Mouse (Mus musculus) thymus, adult 2 months (tissue): ENCODE measurements around the gene Ldlrad3.

Source experiments
- CTCF ChIP-seq: fragments of 200-500 bp; IDR thresholded peaks from 2 replicates; pipeline ENCODE4 v1.5.1; 2012; ENCODE audit warnings: mild to moderate bottlenecking, control low read depth, low read length, moderate library complexity, borderline replicate concordance; ENCODE audit not compliant: control insufficient read depth, poor library complexity, insufficient read depth; ENCODE audit errors: extremely low read depth
- POLR2A ChIP-seq: fragments of 200-500 bp; IDR thresholded peaks from 2 replicates; pipeline ENCODE4 v1.6.1; 2012; ENCODE audit warnings: mild to moderate bottlenecking, low read length, control low read depth, moderate library complexity; ENCODE audit not compliant: control insufficient read depth, poor library complexity, insufficient read depth; ENCODE audit errors: extremely low read depth

GRCm38 (mm10) chr2:102072859-102073258, 113.3 kb downstream of the Ldlrad3 start:
- no peak for TF ChIP-seq CTCF
- no peak for TF ChIP-seq POLR2A
